Mouse (Mus musculus) hindbrain, embryonic 15.5 days (tissue): ENCODE measurements around the gene Fbln1. TPM values are rescaled to one million over a fixed set of nuclear protein-coding genes. Genes with fewer than 3 reads are reported as not detected.
"Not testable (repeated sequence)": the region's sequence is repeated elsewhere in the genome, so short reads cannot be mapped to it uniquely, and the experiment has no call there.

Experiments
- ATAC-seq: fragments of 200-750 bp; cut with Nextera tagmentation; 2 replicates; pipeline ENCODE4 v1.8.0; 2017; ENCODE audit warnings: low read depth, moderate number of reproducible peaks, moderate TSS enrichment; ENCODE audit not compliant: low FRiP score
- H3K27ac ChIP-seq: fragments of 300-500 bp; sonication (generic); replicated peaks from 2 replicates; pipeline ENCODE4 v1.5.1; 2015; ENCODE audit warnings: mild to moderate bottlenecking, inconsistent platforms
- H3K27me3 ChIP-seq: fragments of 300-500 bp; sonication (generic); 2 replicates; pipeline ENCODE4 v1.6.1; 2015; ENCODE audit warnings: control low read depth, inconsistent platforms
- H3K36me3 ChIP-seq: fragments of 300-500 bp; sonication (generic); 2 replicates; pipeline ENCODE4 v1.6.1; 2015; ENCODE audit warnings: control low read depth, inconsistent platforms
- H3K4me1 ChIP-seq: fragments of 300-500 bp; sonication (generic); replicated peaks from 2 replicates; pipeline ENCODE4 v1.6.1; 2015; ENCODE audit warnings: control low read depth, inconsistent platforms
- H3K4me2 ChIP-seq: fragments of 300-500 bp; sonication (generic); 2 replicates; pipeline ENCODE4 v1.6.1; 2015; ENCODE audit warnings: moderate library complexity, mild to moderate bottlenecking, inconsistent platforms
- H3K4me3 ChIP-seq: fragments of 300-500 bp; sonication (generic); 2 replicates; pipeline ENCODE4 v1.5.1; 2015; ENCODE audit warnings: mild to moderate bottlenecking, inconsistent platforms
- H3K9ac ChIP-seq: fragments of 300-500 bp; sonication (generic); 2 replicates; pipeline ENCODE4 v1.6.1; 2015; ENCODE audit warnings: inconsistent platforms
- H3K9me3 ChIP-seq: fragments of 300-500 bp; sonication (generic); 2 replicates; pipeline ENCODE4 v1.6.1; 2016; ENCODE audit warnings: control low read depth, inconsistent platforms
- WGBS: fragments of 180-500 bp; shearing (Covaris S2); methylation state at CpG from one replicate; pipeline ENCODE4 v1.1.7; 2015; 5-methylcytosine and 5-hydroxymethylcytosine counted together
- polyA plus RNA-seq: library from polyadenylated mRNA; unstranded; fragments of >200 nt; fragmentation: Nextera tagmentation; extraction: Ambion mirVana; gene quantifications from 2 replicates; pipeline ENCODE4 v1.2.1, GENCODE M21; 2015

Gene Fbln1
- polyA plus RNA-seq, 1 experiment from 2014 or later: 53.6 TPM

- H3K9ac ChIP-seq, H3K9me3 ChIP-seq, H3K36me3 ChIP-seq, H3K4me2 ChIP-seq, H3K4me3 ChIP-seq, H3K27ac ChIP-seq, ATAC-seq, H3K27me3 ChIP-seq: not testable (repeated sequence)
- H3K4me1 ChIP-seq: peaks cover 23% of the 10 kb centered on the region
- whole genome bisulfite sequencing: 91% methylated on average over 6 of the region's 6 CpGs
Observed at GRCm38 (mm10) chr15:85333511-85333910, 127.8 kb downstream of the Fbln1 start.

- H3K4me2 ChIP-seq: no peak overlapping the region
- H3K4me1 ChIP-seq: peaks cover 31% of the 10 kb centered on the region
- H3K36me3 ChIP-seq: no peaks in the 10 kb centered on the region
- H3K9ac ChIP-seq: no peak overlapping the region
- no peak for ATAC-seq
- H3K9me3 ChIP-seq: no peaks in the 10 kb centered on the region
- H3K4me3 ChIP-seq: no peak overlapping the region
- no peaks in the 10 kb centered on the region for H3K27me3 ChIP-seq
- H3K27ac ChIP-seq: no peak overlapping the region
- WGBS: 75% methylated on average over 3 of the region's 3 CpGs
Observed at GRCm38 (mm10) chr15:85334234-85334633, 128.5 kb downstream of the Fbln1 start.

GRCm38 (mm10) chr15:85335671-85336300, 130.0 kb downstream of the Fbln1 start, which contains the start of gene Atxn10:
Gene Atxn10 (plus strand): TSS chr15:85336245.
- H3K4me2 ChIP-seq: peak within 1 kb of the TSS; percentile 67
- H3K9ac ChIP-seq: peak within 1 kb of the TSS; percentile 78
- no peaks in the 10 kb centered on the region for H3K9me3 ChIP-seq
- no peaks in the 10 kb centered on the region for H3K36me3 ChIP-seq
- no peak; the same call in 1 of the 2 replicates for ATAC-seq
- peak within 1 kb of the TSS; percentile 67 for H3K4me3 ChIP-seq
- H3K27ac ChIP-seq: peak within 1 kb of the TSS; percentile 97
- H3K4me1 ChIP-seq: peaks cover 31% of the 10 kb centered on the region
- H3K27me3 ChIP-seq: no peaks in the 10 kb centered on the region
- WGBS: 11% methylated on average over 11 of the region's 19 CpGs

Other genes starting within 250 kb of the Fbln1 start
- gene 5031439G07Rik, start 217.4 kb upstream of the Fbln1 start, polyA plus RNA-seq: 39.3 and 43.6 TPM in 2 replicates
- gene Upk3a, start 188.8 kb upstream of the Fbln1 start, polyA plus RNA-seq: 0.91 and 1.6 TPM in 2 replicates
- gene Fam118a, start 177.0 kb upstream of the Fbln1 start, polyA plus RNA-seq: 30.1 and 30.8 TPM in 2 replicates
- 0.08 and 0.21 TPM in 2 replicates for gene Smc1b, start 74.0 kb upstream of the Fbln1 start, polyA plus RNA-seq
- 0.69 and 1.5 TPM in 2 replicates for gene Ribc2, start 73.9 kb upstream of the Fbln1 start, polyA plus RNA-seq
- 501 and 511 TPM in 2 replicates for gene Atxn10, start 130.3 kb downstream of the Fbln1 start, polyA plus RNA-seq